Mouse (Mus musculus): ENCODE measurements around the gene Ltb.
"Not testable (repeated sequence)": the region's sequence is repeated elsewhere in the genome, so short reads cannot be mapped to it uniquely, and the experiment has no call there.

Ltb gene

GRCm38 (mm10) chr17:35226561-35227046, 32.4 kb downstream of the Ltb start:
- no peak for DNase-seq (ENCODE audit: low spot score)

DNA sequence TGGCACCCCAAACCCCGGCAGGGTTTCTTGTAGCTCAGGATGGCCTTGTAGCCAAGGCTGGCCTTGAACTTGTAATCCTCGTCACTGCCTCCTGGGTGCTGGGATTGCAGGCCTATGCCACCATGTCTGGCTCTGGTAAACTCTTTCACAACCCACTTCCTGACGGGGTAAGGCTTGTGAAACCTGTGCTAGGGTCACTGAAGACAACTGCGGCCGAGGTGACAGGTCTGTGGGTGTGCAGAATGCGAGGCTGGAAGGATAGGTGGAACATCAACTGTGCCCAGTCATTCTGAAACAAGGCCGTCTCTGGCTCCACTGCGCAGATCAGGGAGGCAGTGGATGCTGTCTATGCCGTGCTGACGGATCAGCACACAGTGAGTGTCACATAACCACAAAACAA, 36.8 kb downstream of the Ltb start:
- no peak for DNase-seq (ENCODE audit: low spot score)

GRCm38 (mm10) chr17:35232043-35232442, 37.8 kb downstream of the Ltb start:
- DNase-seq (ENCODE audit: low spot score): peak; percentile 94

DNA sequence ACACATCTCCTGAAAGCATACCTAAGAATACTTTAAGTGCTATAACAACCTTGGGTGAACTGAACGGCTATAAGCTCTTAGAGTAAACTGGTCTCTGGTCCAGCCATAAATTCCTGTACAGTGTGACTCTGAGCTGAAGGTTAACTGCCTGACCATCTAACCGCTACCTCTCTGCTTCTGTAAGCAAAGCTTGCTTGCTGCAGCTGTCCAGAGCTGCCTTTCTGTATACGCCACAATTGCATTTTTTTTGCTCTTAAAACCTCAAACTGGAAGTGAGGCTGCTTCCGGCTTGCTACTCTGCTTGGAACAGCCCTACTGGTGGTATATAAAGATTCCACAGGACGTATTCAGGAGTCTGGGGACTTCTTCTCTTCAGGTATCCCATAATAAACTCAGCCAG, 38.4 kb downstream of the Ltb start:
- no peak for DNase-seq (ENCODE audit: low spot score)

- DNase-seq (ENCODE audit: low spot score): no peak
These were observed 39.1 kb downstream of the Ltb start, which contains the start of gene Atp6v1g2 for GRCm38 (mm10) chr17:35233114-35233980. Atp6v1g2 (plus strand) TSS chr17:35233660.

DNA sequence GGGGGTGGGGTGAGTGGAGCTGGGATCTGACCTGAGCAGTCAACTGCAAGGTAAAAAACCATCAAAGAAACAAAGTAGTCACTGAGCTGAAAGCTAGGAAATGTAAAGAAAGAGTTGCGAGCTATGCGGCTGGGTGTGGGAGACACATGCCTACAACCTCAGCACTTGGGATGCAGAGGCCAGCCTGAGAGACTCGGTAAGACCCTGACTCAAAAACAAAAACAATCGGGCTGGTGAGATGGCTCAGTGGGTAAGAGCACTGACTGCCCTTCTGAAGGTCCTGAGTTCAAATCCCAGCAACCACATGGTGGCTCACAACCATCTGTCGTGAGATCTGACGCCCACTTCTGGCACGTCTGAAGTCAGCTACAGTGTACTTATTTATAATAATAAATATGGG, 39.9 kb downstream of the Ltb start:
- not testable (repeated sequence) for DNase-seq (ENCODE audit: low spot score)

GRCm38 (mm10) chr17:35234903-35235302, 40.7 kb downstream of the Ltb start:
- DNase-seq (ENCODE audit: low spot score): peak; percentile 66

DNA sequence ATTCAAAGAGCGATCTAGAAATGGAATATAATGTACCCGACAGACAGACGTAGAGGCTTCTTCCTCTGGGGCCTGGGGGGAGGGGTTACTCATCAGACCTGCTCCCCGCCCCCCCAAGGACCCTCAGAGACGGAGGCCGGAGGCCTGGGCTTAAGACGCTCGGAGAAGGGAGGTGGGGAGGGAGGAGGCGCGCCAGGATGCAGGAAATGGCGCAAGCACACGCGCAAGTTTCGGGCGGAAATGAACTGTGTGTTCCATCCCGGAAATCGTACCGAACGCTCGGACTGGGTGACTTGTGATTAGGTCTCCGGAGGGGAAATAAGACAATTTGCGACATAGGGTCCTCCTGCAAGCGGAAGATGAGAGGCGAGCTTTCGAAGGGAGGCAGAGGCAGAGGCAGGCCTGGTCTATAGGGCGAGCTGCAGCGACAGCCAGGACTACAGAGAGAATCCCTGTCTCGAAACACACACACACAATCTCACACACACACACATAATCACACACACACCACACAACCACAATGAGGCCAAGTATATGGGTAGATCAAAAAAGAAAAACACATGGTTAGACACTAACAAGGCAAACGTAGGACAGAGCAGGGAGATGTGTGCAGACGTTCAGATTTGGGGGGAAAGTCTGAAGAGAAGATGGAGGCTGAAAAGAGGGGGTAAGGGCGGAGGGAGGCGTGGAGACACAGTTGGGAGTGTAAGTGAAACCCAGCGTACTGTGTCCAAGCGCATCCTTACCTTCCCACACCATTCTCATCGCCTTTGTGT, 41.6 kb downstream of the Ltb start, which contains the start of gene Nfkbil1:
Gene Nfkbil1, minus strand, starts transcription at position 179 of the 776 bp plus-strand sequence.
- peak; percentile 88 for DNase-seq (ENCODE audit: low spot score)

- DNase-seq (ENCODE audit: low spot score): peak; percentile 99
These were observed 42.1 kb downstream of the Ltb start for GRCm38 (mm10) chr17:35236390-35236746.

DNA sequence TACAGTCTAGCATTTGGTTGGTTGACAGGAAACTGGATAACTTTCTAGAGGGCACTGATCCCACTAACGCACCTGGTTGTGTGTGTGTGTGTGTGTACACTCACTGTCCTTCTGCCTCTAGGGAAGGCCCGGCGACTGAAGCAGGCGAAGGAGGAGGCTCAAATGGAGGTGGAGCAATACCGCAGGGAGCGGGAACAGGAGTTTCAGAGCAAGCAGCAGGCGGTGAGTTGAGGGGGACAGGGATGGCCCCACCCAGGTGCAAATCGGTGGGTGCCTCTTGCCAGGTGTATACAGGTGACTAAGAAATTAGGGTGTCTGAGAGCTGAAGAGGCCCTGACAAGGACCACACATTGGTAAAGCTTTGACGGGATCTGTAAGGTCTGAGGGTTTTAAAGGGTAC, 42.8 kb downstream of the Ltb start:
- no peak for DNase-seq (ENCODE audit: low spot score)

DNA sequence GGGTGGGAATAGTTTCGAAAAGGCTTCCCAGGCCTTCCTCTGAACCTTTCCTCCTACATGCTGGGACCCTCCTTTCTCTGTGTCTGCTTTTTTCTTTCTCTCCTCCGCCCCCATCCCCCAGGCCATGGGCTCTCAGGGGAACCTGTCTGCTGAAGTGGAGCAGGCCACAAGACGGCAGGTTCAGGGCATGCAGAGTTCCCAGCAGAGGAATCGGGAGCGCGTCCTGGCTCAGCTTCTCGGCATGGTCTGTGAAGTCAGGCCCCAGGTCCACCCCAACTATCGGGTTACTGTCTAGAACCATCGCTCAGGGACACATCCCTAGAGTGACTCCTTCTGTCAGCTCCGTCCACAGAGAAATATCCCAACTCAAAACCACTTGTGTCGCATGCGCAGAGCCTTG, 43.3 kb downstream of the Ltb start:
- no peak for DNase-seq (ENCODE audit: low spot score)

- no peak for DNase-seq (ENCODE audit: low spot score)
These were observed 45.5 kb downstream of the Ltb start for GRCm38 (mm10) chr17:35239700-35240099.

- DNase-seq (ENCODE audit: low spot score): no peak
These were observed 46.4 kb downstream of the Ltb start for GRCm38 (mm10) chr17:35240384-35241304.

DNA sequence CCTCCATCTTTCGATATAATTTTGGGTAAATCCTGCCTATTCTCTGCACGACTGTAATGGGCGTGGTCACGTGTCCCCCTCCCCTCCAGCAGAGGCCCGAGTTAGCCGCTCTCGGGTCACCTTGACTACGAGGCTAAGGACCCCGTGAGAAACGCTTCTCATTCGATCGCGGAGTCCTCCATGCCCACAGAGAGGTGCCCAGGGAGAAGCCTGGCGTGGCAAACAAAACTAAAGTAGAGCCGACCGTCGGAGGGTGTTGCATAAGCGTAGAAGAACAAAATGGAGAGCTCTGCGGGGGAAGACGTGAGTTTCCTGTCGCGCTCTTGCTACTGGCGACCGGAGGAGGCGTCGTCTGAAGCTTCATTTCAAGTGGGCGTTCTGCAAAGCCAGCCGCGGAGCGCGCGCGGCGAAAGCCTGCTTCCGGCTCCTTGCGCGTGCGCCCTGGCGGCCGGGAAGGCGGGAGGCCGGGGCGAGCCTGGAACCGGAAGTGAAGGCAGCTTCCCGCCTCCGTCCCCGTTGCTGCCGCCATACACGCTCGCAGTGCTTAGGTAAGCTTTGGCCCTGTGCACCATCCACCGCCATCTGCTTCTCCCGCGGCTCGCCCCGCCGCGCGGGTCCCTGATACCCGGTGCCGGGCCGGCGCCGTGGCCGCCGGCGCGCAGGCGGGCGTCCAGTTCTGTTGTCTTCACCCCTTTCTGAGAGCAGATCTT, 47.2 kb downstream of the Ltb start, which contains the start of gene Ddx39b:
Gene Ddx39b, plus strand, starts transcription at position 442 of the 710 bp plus-strand sequence.
- peak; percentile 95 for DNase-seq (ENCODE audit: low spot score)

DNA sequence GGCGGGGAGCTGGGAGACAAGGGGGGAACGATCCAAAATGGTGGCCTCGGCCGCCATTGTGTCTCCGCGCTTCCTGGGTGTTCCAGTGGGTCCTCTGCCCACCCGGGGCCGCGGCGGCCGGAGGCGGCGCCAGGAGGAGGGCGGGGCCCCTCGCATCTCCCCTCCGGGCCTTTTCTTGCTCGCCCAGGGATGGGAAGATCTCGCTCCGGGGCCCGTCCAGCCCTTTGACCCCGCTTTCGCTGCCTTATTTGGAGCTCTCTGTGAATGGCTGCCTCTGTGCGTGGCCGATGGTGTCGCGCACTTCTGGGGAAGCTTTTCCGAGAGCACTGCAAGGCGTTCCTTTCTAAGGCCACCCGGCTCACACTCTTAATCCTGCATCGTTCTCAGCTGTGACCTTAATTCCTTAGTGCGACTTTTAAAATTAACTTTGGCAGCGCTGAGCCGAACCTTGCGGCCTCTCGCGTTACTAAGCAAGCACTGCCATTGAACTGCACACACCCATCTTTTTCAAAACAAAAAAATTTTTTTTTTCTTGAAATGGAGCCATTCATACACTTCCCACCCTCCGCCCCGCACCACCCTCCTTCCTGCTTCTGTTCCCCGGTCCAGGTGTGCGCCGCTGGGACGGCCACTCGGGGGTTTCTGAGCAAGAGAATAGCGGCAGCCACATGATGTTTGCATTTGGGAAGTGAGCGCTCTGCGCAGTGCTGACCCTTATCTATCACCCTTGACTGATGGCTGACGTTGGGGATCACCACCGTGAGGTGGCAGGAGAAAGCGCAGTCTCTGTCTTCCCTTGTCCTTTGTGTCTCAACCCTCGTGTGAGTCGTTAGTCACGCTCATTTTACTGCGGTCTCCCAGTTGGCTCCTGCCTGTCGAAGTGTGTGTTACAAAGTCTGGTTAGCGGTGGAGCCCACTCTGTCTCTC, 48.0 kb downstream of the Ltb start:
- peak; percentile 83 for DNase-seq (ENCODE audit: low spot score)

GRCm38 (mm10) chr17:35243086-35243485, 48.8 kb downstream of the Ltb start:
- peak; percentile 73 for DNase-seq (ENCODE audit: low spot score)

DNA sequence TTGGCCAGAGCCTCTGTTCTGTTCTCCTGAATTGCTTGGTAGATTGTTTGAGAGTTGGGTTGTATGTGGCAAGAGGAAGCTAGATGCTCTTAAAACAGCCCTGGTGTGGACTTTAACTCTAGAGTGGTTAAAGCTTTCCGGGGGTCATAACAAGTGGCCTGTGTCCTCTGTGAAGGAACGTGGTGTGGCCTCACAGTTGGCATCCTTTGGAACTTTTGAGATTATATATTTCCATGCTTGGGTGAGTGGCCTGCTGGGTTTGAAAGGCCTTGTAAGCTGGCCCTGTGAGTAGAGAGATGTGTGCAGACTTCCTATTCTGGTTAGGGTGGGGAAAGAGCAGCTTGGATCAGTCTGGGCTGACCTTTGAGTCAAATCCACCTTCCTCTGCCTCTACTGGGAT, 50.8 kb downstream of the Ltb start:
- DNase-seq (ENCODE audit: low spot score): no peak
